Mouse (Mus musculus) small intestine, adult 2 months (tissue): ENCODE data around the gene Gm12216. TPM values are rescaled to one million over a fixed set of nuclear protein-coding genes. Genes with fewer than 3 reads are reported as not detected.

Source experiments
- H3K27ac ChIP-seq: fragments of 200-500 bp; 2 replicates; pipeline ENCODE4 v1.5.1; 2012; ENCODE audit warnings: low read depth, low read length, control low read depth, inconsistent platforms; ENCODE audit not compliant: insufficient read depth
- H3K27me3 ChIP-seq: fragments of 200-500 bp; 2 replicates; pipeline ENCODE4 v1.6.1; 2012; ENCODE audit warnings: mild to moderate bottlenecking, moderate library complexity, low read length, inconsistent platforms; ENCODE audit not compliant: control insufficient read depth, insufficient read depth
- H3K36me3 ChIP-seq: fragments of 200-500 bp; 2 replicates; pipeline ENCODE4 v1.6.1; 2012; ENCODE audit warnings: mild to moderate bottlenecking, low read length, control low read depth, inconsistent platforms; ENCODE audit not compliant: control insufficient read depth, insufficient read depth
- H3K4me1 ChIP-seq: fragments of 200-500 bp; 2 replicates; pipeline ENCODE4 v1.6.1; 2012; ENCODE audit warnings: low read length, inconsistent platforms, mixed read lengths; ENCODE audit not compliant: control insufficient read depth, insufficient read depth, insufficient read length
- H3K4me3 ChIP-seq: fragments of 200-500 bp; 2 replicates; pipeline ENCODE4 v1.5.1; 2012; ENCODE audit warnings: low read depth, mild to moderate bottlenecking, control low read depth, inconsistent platforms, low read length, moderate library complexity
- CTCF ChIP-seq: fragments of 200-500 bp; IDR thresholded peaks from 2 replicates; pipeline ENCODE4 v1.5.1; 2012; ENCODE audit warnings: low read depth, mild to moderate bottlenecking, control low read depth, inconsistent platforms, low read length, moderate library complexity, mixed read lengths; ENCODE audit not compliant: insufficient replicate concordance, insufficient read length; ENCODE audit errors: extremely low read depth
- POLR2A ChIP-seq: fragments of 200-500 bp; IDR thresholded peaks from 2 replicates; pipeline ENCODE4 v1.6.1; 2012; ENCODE audit warnings: low read depth, mild to moderate bottlenecking, control low read depth, inconsistent platforms, low read length, moderate library complexity
- WGBS: fragments of 180-500 bp; shearing (Covaris S2); methylation state at CpG from one replicate; pipeline ENCODE4 v1.1.7; 2018; 5-methylcytosine and 5-hydroxymethylcytosine counted together
- polyA plus RNA-seq: library from polyadenylated mRNA; depleted of rRNA; stranded (reverse); fragments of >200 nt; gene quantifications from 2 replicates; pipeline ENCODE4 v1.2.3, GENCODE M21; 2012

The Gm12216 gene
- polyA plus RNA-seq, 1 experiment, result 12.4 TPM

DNA sequence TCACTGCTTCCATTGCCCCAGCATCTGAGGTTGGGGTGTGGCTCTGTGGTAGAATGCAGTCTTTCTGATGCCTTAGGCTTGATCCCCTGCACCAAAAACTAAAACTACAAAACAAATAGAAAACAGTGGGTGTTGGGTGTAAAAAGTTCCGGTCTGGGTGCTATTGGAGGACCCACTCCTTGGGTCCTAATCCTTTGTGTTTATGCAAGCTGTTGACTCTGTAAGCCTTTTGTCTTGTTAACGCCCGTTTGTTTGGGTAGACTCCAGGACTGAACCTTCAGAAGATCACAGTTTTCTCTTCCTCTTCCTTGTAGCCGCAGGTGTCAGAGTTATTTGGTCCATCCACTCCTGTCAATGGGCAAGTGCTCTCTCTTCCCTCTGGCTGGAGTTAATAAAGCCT, 59.0 kb downstream of the Gm12216 start:
- no peak for TF ChIP-seq POLR2A
- no peak for TF ChIP-seq CTCF
- Histone ChIP-seq H3K36me3 (no peaks in the 10 kb centered on the region), H3K27me3 (no peaks in the 10 kb centered on the region), H3K4me1 (peaks cover 71% of the 10 kb centered on the region), H3K27ac (peak overlapping the region; percentile 45; the same call in 1 of the 2 replicates), H3K4me3 (no peak overlapping the region)
- WGBS, result 15% methylated on average over 4 of the region's 4 CpGs

DNA sequence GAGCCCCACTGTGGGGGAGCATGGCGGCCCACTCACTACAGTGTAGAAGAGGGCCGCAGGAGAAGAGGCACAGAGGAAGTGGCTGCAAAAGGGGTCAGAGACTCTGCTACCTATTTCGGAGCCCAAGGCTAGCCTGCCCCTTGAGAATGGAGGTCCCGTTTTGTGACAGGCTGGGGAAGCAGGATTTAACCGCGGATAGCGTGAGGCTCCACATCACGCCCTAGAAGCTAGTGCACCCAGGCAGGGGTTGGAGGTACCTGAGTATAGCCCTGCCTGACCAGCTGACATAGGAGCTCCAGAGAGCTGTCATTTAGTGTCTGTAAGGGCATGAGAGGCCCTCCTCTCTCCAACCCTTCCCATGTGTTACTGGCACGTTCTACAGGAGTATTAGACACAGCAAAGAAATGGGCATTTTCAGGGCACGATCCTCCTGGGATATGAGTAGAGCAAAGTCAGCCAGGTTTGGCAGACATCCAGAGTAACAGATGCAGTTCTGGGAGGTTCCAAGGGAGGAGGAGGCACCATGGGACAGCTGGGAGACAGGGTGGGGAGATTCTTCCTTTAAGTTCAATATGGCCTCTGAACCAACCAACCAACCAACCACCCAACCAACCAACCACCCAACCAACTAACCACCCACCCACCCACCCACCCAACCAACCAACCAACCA, 60.9 kb downstream of the Gm12216 start:
- 30% methylated on average over 10 of the region's 10 CpGs for WGBS
- H3K27ac ChIP-seq, result peak overlapping the region; percentile 96
- H3K27me3 ChIP-seq, result no peaks in the 10 kb centered on the region
- no peaks in the 10 kb centered on the region for H3K36me3 ChIP-seq
- peaks cover 67% of the 10 kb centered on the region for H3K4me1 ChIP-seq
- no peak for TF ChIP-seq CTCF
- TF ChIP-seq POLR2A, result no peak
- H3K4me3 ChIP-seq, result no peak overlapping the region

DNA sequence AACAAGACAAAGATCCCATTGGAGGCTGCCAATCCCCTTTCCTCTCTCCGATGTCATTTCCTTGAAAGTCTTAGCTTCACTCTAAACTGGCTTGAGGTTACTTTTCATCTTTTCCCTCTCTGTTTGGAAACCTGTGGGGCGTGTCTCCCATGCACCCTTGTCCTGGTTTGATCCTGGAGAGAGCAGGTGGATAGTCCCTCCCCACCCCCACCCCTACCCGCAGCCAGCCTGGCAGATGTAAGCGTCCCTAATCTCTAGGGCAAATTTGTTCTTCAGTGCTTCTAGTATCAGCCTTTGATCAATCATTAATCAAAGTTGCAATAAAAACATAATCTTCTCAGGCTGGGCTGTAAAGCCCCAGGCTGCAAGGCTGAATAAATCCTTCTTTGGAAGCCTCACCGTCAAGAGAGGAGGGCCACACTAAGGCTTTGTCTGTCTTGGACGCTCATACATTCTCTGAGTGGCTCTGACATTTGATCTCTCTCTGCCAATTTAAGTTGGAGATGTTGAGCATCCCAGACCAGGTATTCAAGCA, 61.6 kb downstream of the Gm12216 start:
- no peaks in the 10 kb centered on the region for H3K27me3 ChIP-seq
- 36% methylated on average over 6 of the region's 6 CpGs for WGBS
- peaks cover 63% of the 10 kb centered on the region for H3K4me1 ChIP-seq
- 0 out of 2 replicates have a peak, but pooled peaks have one; percentile 21 for TF ChIP-seq POLR2A
- no peak for TF ChIP-seq CTCF
- H3K36me3 ChIP-seq, result no peaks in the 10 kb centered on the region
- H3K27ac ChIP-seq, result peak overlapping the region; percentile 98
- no peak overlapping the region for H3K4me3 ChIP-seq

DNA sequence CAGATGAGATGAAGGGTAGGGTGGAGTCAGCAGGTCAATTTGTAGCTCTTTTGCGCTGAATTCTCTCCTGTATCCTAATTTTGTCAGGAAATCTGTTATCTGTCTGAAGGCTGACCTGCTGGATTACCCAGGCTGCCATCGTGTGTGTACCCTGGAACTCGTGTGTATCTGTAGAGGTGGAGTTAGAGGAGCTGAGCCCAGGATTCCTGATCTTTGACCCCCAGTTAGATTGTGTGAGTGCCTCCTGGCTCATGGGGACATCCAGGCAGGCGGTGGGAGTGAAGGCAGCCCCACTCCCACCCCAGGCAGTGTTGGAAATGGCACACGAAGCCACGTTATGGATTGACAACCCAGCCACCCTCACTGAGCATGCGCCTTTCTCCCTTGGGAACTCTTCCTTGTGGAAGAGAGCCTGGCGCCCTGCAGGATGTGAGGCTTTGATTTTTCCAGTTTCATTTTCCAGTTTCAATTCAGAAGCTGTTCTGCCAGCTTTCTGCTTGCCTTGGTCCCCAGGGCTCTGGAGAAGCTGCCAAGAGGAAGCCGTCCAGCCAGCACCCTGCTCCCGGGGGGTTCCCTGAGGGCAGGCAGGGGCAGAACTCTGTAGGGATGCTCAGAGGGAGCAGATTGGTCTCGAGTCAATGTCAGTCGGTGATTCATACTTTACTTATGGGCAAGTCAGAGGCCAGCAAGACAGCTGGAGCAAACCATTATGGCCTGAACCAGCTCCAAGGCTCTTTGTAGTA, 62.5 kb downstream of the Gm12216 start:
- peak overlapping the region; percentile 23 for H3K4me3 ChIP-seq
- TF ChIP-seq CTCF, result no peak; the same call in 1 of the 2 replicates
- no peak for TF ChIP-seq POLR2A
- H3K27ac ChIP-seq, result peak overlapping the region; percentile 98
- peaks cover 57% of the 10 kb centered on the region for H3K4me1 ChIP-seq
- H3K36me3 ChIP-seq, result no peaks in the 10 kb centered on the region
- no peaks in the 10 kb centered on the region for H3K27me3 ChIP-seq
- WGBS, result 13% methylated on average over 12 of the region's 12 CpGs

DNA sequence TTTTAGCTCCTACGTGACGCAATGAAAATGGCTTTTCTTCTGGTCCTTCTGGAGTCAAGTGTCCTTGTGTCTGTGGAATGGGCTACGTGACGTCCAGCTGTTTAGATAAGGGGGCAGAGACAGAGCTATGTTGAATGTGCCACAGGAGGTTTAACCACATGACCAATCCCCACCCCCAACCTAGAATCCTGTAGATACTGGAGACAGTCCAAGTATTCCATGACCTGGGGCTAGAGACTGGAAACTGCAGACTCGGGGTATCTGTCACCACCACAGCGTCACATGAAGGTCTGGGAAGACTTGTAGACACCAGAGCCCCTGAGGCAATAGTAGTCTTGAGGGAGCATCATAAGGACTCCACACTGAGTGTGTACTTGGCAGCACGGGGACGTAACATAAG, 63.2 kb downstream of the Gm12216 start:
- peak overlapping the region; percentile 98 for H3K27ac ChIP-seq
- no peak for TF ChIP-seq CTCF
- no peaks in the 10 kb centered on the region for H3K27me3 ChIP-seq
- 36% methylated on average over 8 of the region's 8 CpGs for WGBS
- peaks cover 58% of the 10 kb centered on the region for H3K4me1 ChIP-seq
- no peaks in the 10 kb centered on the region for H3K36me3 ChIP-seq
- no peak overlapping the region for H3K4me3 ChIP-seq

DNA sequence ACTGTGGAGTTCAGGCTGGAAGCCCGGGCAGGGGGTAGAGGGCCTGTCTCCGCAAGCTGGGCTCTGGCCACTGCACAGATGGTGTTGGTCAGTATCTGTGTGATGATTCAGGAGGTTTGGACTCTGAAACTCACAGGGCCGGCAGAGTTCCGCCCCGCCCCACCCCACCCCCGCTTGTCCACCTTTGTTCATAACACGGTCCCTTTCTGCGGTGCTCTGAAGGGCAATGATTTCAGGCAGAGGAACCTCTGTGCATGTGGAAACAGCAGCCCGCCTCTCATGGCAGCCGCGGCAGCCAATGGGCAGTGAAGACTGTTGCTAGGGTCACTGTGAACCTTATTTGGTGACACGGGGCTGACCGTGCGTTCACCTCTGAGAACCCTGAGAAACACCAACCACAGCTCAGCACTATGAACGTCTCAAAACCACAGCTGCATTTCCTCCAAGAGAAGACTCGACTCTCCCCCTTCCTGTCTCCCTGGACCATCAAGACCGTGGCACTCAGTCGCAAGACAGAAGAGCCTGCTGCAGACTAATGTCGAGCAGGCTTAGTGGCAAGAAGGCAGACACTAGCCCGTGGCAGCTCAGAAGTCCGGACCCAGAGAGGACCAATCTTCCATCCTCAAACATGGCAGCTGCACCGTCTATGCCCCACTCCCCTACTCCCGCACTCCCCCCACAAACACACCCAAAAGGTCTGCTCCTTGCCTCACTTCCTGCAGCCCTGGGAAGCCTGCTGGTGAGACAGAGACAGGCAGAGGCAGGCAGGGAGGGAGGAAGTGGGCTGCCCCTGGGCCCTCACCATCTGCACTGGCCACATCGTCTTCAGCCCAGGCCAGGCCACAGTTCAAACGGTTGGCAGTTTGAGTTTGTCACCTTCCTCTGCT, 64.1 kb downstream of the Gm12216 start:
- H3K27ac ChIP-seq, result peak overlapping the region; percentile 98
- H3K36me3 ChIP-seq, result no peaks in the 10 kb centered on the region
- peak overlapping the region; percentile 4; the same call in 1 of the 2 replicates for H3K4me3 ChIP-seq
- 10% methylated on average over 25 of the region's 25 CpGs for WGBS
- peak; percentile 22; the same call in 1 of the 2 replicates for TF ChIP-seq POLR2A
- peak; percentile 30; the same call in 1 of the 2 replicates for TF ChIP-seq CTCF
- H3K4me1 ChIP-seq, result peaks cover 52% of the 10 kb centered on the region
- H3K27me3 ChIP-seq, result no peaks in the 10 kb centered on the region
